Mouse (Mus musculus) heart, postnatal 4 days (tissue): ENCODE measurements around the gene Snap91. TPM values are rescaled to one million over a fixed set of nuclear protein-coding genes. Genes with fewer than 3 reads are reported as not detected.

Source experiments
- DNase-seq: peaks from one replicate; pipeline ENCODE4 v3.0.0; 2021
- total RNA-seq, 2 experiments: library from RNA; stranded (reverse); gene quantifications; 2 replicates each; pipeline ENCODE4 v1.2.3; 2021

Snap91 gene
- total RNA-seq, 2 experiments from 2014 or later = 94.6 to 105 TPM

DNA sequence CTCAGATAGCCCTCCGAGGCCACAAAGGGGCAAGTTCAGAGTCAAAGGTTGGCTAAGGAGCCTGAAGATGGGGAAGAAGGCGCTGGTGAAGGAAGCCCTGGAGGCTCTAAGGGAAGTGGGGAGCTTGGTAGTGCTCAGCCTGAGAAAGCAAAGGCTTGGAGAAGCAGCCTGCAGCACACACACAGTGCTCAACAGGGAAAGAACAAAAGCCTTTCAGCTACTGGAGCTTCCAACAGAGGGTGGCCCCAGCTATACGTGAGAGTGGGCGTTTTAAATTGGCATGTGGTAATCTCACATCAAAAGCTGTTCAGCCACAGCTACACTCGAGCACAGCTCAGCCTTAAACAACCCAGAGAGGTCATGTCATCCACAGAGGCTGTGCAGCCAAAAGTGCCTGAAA, 67.1 kb downstream of the Snap91 start:
- DNase-seq = no peak

DNA sequence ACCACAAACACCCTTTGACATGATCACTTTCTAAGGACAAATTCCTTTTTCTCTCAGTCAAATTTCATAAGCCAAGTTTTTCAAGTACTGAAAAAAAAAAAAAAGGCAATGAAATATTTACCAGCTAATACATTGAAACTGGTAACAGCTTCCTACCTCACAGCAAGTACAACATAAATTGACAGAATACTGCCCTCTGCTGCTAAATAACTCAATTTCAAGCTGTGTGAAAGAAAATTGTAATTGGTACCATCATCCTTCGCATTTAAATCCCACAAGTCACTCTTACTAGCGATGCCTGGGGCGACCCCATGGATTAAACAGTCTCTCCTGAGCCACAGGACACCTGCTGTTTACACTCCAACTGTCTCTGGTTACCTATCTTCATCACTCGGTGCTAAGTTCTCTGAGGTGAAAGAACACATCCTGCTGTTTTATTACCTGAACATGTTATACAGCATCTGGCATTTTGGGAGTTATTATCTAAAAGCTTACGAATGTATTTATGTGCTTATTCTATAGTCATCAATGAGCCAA, 69.7 kb downstream of the Snap91 start:
- no peak for DNase-seq

DNA sequence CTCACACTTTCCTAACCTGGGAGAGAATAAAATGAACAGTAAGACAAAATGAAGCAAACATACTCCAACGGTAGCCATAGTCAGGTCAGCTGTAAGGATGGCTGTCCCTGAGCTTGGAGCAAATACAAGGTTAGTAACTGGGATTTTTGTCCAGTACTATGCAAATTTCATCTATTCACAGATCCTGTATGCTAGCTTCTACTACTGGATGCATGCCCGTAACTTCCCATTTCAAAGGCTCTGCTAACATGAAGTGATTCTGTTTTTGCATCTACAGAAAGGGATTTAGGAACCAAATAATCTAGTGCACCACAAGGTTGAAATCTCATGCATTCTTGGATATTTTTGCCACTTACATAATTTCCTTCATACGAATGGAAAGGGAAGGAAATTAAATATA, 70.2 kb downstream of the Snap91 start:
- DNase-seq = no peak

DNA sequence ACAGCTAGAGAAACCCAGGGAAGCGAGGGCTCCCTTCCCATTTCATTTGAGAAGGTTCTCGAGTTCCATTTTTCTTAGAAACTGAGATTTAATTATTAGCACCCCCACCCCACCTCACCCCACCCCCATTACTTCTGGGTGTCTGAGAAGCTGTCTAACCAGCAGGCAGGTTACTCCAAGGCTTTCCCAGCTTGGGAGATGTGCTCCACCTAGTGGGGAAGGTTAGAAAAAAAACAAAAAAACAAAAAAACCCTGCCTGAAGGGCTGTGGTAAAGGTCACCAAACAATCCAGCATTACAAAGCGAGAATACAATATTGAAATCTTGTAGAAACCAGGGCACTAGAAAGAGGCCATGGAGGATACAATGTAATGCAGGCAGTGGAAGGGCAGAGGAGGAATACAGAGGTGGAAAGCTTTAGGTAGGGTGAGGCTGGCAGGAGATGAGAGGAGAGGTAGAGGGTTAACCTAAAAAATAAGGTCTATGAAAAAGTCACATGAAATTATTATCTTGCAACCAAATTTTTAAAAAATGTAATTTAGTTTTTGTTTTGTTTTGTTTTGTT, 79.8 kb downstream of the Snap91 start:
- DNase-seq = no peak

DNA sequence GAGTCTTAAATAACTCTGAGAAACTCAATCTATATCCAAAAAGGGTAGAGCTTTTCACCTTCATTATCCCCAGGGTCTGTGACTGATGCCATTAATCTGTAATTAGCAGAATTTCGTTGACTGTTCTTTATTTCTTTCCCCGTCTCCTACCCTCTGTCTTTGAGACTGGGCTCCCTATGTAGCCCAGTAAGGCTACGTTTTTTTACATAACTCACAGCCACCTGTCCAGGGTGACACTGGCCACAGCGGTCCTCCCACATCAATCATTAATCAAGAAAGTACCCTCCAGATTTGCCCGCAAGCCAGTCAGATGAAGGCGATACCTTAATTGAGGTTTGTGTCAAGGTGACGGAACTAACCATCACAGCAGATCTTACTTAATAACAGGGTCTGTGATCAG, 81.4 kb downstream of the Snap91 start:
- DNase-seq = no peak

DNA sequence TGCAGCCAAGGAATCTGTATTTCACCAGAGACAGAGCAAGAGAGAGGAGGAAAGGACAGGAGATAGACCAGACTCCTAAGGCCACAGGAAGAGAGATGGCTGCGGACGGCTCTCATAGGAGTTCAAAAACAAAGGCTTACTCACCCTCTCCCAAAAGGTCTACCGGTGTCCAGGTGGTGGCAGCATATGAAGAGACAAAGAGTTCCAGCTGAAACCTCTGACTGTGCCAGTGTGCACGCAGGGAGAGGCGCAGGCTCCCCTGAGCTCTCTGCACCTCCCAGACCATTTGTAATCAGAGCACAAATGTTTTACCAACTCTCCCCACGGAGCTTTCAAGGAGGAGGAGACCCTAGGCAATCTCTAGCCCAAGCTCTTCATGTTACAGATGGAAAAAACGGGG, 81.8 kb downstream of the Snap91 start:
- DNase-seq = no peak

DNA sequence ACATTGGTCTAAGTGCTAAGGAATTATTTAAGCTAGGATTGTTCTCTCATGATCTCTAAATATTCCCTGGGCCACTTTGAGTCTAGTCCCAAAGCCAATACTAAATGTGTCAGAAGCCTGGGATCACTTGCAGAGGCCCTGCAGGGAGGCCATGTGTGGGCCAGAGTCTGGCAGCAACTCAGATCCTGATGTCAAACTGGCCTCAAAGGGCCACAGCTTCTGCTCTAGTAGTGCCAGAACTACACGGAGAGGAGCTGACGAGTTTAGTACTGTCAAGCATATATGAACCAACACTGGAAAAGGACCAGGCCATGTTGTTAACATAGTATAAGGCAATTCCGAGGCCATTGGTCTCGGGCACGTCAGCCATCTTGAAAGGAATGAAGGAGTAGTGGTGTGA, 82.3 kb downstream of the Snap91 start:
- no peak for DNase-seq

DNA sequence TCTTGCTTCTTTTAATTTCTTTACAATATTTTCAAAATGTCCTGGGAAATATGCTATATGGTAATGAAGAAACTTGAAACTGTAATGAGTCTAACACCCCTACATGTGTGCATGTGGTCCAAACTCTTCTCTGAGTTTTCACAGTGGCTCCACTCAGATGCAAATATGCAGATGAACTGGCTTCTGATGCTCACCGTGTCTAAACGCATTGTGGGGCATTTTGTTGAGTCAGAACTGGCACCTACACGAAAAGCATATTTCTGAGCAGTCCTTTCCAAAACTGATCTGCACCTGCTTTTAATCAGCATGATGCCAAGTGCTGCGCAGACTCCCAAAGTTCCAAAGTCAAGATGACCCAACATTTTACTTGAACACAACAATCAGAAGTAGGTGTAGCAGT, 82.9 kb downstream of the Snap91 start:
- no peak for DNase-seq

DNA sequence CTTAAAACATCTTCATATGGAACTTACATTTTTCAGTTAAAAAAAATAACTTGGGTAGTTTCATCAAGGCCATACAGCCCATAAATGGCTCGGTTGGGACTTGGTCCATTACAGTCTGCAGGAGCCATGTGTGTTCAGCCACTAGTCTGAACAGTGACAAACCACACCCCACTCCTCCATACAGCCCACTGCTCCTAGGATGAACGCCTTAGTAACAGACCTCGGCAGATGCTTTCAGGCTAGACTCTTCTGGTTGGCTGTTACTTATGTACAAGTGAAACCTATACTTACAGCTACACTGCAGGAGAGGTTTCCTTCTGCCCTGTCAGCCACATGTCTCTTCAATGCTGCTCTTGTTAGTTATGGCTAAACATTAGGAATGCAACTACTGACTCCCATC, 85.2 kb downstream of the Snap91 start:
- DNase-seq = no peak

DNA sequence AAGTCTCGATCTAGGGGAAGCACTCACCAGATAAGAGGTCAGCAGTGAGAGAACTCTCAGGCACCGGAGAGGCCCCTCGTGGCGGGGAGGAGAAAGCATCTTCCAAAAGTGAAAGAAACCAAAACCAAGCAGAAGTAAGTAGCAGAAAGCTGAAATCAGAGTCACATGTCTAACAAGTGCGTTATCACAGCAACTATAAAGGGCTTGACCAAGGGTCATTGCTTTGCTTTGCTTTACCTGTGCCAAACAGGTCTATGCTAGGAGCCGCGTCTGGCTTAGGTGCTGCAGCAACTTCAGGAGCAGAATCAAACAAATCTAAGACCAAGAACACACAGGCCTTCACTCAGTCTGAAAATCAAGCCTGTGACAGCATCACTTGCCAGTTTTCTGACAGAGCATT, 88.5 kb downstream of the Snap91 start:
- no peak for DNase-seq

DNA sequence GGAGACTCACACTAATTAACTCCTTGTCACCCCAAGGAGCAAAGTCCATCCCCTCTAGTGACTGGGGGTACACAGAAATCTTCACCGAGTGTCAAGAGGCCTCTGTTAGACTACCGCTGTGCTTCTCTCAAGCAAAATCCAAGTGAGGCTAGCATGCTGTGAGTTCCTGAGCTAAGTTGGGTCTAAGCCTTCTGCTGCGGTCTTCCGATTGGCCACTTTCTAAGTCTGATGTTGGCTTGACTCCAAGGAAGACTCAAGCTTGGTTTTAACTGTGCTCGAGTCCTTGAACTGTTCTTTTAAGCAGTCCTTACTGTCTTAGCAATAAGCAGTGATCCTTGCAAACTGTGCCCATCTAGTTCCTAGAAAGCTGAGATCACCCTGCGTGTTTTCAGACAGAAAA, 91.3 kb downstream of the Snap91 start:
- DNase-seq = no peak

DNA sequence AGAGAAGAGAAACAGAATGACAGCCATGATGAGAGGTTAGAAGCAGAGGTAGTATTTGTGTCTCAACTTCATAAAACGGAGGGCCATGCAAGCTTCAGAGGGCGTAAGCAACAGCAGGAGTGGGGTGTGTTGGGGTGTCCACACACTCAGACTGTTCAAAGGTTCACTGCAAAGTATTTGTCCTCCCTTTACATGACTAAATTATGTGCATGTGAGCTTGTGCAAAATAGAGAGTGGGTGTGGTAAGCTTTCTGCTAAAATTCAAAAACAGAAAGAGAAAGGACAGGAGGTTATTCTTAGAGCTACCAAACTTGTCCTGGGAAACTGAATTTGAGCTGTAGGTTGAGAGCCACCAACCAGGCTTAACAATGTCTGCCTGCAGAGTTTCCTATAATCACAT, 97.6 kb downstream of the Snap91 start:
- DNase-seq = no peak

DNA sequence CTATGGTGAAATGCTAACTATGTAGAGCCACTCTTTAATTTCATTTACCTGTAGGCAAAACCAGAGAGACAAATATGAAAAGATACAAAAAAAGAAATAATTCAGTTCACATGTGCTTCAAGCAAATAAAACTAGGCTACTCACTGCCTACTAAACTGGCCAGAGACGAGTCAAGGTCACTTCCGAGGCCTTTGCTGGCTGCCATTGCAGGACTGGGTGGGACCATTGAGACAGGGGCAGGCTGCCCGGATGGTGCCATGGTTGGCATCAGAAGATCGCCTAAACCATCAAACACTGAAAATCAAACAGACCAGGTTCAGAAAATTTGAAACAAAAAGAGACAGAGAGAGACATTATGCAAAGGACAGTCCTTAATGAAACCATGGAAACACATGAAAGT, 99.0 kb downstream of the Snap91 start:
- no peak for DNase-seq

DNA sequence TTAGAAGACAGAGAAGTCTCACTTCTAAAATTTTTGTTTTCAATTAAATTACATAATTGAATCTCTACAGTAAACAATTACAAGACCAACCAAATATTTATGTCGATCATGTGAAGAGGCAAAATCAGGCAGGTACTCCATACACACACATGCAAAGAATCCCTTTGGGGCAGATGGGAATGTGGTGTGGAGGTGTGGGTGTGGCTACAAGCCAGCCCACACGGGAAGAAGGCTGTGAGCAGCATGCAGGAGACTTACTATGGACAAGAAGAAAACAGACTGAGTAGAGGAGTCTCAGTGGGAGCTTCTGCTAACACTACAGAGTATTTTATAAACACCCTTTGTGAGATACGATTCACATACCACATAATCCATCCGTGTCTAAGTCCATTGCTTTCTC, 102.2 kb downstream of the Snap91 start:
- DNase-seq = no peak

DNA sequence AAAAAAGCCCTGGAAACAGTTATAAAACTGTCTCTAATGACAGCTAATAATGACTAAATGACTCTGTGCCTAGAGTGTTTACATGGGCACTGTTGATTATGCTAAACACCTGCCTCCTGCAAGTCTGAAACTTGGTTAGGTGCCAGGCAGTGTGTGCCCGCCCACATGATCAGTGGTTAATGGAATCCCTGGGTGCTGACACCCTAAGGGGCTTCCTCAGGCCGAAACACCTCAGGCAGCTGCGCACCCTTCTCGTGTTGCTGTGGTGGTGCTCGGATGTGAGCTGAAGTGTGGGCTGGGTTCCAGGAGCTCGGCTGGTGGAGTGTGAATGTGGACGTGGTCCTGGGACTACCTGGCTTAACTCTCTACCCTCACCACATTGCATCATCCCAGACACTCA, 103.1 kb downstream of the Snap91 start:
- no peak for DNase-seq

DNA sequence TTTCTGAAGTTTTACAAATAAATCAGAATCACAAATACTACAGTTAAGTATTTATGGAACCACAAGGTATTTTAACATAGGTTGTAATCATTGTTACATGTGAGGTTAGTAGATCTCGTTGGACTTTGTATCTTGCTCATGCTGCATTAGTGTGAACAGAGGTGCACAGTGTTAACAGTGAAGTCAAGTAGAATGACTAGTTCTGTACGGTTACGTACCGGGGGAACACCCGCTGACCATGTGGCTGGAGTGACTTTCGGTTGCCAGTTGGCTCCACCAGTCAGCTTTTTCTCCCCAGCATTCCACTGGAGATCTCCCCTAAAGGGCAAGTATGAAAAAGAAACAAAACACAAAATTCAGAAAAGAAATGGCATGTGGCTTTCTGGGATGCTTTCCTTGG, 105.1 kb downstream of the Snap91 start:
- no peak for DNase-seq

DNA sequence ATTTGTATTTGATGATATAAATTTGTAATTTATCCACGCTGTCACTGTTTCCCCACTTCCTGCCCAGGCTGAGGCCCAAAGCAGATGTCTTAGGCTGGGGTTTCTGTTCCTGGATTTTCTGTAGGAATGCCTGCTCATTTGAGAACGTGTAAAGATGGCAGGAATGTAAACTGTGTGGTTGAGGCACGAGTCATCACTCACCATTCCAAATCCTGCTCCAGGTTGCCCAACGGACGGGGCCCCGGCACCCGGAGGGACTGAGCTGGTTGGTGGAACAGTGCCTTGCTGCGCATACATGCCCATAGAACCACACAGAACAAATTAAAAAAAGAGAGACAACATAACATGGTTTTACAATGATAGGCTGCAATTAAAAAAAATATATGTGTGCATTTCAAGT, 106.5 kb downstream of the Snap91 start:
- DNase-seq = no peak

DNA sequence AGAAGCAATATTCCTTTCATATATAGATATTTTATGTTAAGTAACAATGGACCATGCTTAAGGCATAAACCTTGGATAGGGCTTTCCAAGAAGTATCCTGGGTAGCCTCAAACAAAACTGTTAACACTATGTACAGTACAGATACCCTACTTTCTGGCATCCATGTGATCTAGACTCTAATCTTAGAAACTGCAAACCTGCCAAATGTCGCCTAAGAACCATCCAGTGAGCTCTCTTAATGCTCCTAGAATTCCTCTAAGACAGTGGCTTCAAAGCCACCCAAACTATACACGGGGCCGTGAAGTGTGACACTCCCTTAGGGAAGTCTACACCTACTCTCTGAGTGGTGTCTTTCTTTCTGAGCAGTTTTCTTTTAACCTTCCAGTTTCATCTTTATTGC, 107.6 kb downstream of the Snap91 start:
- DNase-seq = no peak

DNA sequence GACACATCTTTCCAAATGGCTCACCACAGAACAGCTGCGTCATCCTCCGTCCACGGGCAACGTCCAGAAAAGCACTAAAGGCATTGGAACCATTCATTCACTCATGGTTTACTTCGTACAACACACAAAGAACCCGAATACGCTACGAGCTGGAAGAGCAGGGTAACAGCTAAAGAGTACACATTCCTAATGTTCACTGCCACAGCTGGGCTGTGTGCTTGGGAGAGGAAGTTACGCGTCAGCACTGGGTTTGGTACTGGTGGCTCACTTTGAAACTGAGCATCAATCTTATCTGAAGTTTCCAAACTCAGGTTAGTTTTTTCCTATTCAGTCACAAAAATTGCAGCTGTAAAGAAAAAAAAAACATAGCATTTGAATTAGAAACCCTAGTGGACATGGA, 113.5 kb downstream of the Snap91 start:
- DNase-seq = no peak

DNA sequence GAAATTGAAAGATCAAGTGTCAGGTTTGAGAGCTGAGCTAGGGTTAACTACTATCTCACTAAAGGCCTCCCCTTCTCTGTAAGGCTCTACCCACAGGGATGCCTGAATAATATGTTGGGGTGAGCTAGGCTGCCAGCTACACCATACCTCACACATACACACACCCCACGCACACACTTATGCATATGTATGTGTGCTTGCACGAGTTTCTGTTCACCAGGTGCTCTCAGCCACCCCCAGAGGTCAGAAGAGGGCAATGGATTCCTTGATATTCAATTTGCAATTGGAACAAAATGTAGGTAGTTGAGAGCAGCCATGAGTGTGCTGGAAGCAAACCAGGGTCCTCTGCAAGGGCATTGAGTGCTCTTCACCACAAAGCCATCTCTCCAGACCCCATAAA, 116.5 kb downstream of the Snap91 start:
- no peak for DNase-seq

DNA sequence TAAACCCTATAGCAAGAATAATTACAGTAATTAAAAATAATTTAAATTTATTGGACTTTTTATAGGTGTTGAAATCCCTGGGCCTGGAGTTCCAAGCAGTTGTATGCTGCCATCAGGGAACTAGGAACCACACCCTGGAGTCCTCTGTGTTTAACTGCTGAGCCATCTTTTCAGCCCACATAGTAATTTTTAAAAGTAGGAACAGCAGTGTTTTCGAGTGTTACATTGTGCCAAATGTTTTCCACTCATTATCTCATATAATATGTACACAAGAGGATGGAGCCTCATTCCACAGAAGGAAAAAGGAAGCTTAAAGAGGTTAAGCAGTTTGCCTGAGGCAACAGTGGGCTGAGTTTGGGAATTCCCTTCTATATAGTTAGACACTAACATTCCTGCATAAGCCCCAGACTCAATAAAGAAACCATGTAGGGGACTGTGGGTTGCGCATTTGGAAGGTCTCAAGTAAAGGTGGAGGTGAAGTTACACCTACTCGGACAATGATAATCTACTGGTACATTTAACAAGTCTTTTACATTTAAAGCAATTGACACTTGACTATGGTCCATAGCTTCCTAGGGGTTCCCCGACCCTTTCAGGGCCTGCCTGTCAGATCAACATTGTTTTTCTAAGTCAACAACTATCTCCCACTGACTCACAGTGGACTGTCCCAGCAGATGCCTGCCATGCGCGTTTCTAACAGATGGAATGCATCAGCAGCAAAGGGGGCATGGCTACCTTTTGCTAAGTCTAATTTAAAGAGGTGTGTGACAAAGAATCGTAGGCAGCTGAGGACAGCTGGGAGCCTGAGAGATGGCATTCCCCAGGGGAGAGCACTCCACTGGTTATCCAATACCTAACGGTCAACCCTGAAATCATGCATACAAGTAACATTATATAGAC, 117.7 kb downstream of the Snap91 start:
- no peak for DNase-seq

DNA sequence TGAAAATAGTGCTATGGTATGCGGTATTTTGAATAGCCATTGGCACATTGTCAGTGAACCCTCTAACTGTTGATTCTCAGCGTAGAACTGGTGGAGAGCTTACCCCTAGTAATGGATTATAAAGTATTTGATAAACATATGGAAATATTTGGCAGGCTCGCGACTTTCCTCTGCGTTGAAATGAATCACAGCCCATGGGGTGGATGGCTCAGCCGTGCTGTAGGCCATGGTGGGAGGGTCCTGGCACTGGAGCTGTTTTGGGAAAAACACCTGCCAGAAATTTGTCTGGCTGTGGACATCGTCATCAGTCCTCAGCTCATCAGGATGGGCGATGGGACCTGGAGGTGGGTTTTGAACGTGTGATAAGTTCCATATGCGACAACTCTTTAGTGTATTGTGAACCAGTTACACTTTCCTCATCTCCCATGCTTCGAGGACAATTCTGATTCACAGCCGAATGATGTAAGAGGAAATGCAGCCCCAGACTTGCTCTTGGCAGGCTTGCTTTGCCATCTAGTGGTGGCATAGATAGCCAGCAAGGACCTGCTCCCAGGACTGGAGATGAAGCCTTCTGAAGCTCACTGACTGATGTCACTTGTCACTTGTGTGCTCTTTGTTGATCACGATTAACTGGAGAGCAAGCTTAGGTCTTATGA, 134.4 kb downstream of the Snap91 start:
- DNase-seq = peak; percentile 74

DNA sequence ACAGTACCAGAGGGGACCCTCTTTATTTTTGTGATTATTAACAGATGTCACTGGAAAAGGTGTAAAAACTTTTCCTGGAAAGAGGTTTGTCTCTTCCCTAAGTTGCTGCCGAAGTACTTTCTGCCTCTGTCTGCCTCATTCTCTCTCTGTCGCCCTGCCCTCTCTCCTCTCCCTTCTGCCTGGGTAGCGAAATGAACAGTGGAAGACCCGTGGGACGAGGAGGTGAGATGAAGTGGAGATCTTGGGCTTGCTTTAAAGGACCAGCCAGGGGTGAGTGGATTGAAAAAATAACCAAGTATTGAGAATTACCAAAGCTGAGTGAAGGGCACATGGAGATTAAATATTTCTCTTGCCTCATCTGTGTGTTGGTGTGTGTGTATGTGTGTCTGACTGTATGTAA, 136.4 kb downstream of the Snap91 start:
- no peak for DNase-seq
